Mouse (Mus musculus) lung, adult 18-20 months (tissue): ENCODE measurements around the gene Irx2.

Experiments used
- DNase-seq, 2 experiments: peaks; one replicate each; pipeline ENCODE4 v3.0.0; 2022; ENCODE audit warnings: mixed read lengths in 2 of 2

The Irx2 gene

GRCm38 (mm10) chr13:72628462-72628916, at the start of gene Irx2:
Gene Irx2 (plus strand): TSS chr13:72628820.
- peak; percentile 93 to 94 for DNase-seq

- DNase-seq = no peak
Observed at GRCm38 (mm10) chr13:72581276-72581675, 47.3 kb upstream of the Irx2 start.

- no peak for DNase-seq
Observed at GRCm38 (mm10) chr13:72592526-72592925, 36.1 kb upstream of the Irx2 start.

- peak in 1 of 2 experiments; percentile 10 for DNase-seq
Observed at GRCm38 (mm10) chr13:72593310-72593709, 35.3 kb upstream of the Irx2 start.

- DNase-seq = peak; percentile 27 to 63
Observed at GRCm38 (mm10) chr13:72593710-72594111, 34.9 kb upstream of the Irx2 start.

GRCm38 (mm10) chr13:72599254-72599653, 29.4 kb upstream of the Irx2 start:
- peak in 1 of 2 experiments; percentile 13 for DNase-seq

- no peak for DNase-seq
Observed at GRCm38 (mm10) chr13:72608706-72609105, 19.9 kb upstream of the Irx2 start.

GRCm38 (mm10) chr13:72610277-72610676, 18.3 kb upstream of the Irx2 start:
- no peak for DNase-seq

GRCm38 (mm10) chr13:72623926-72624846, 4.4 kb upstream of the Irx2 start:
- peak in 1 of 2 experiments; percentile 51 for DNase-seq

GRCm38 (mm10) chr13:72624847-72625170, 3.8 kb upstream of the Irx2 start:
- no peak for DNase-seq

- peak in 1 of 2 experiments; percentile 57 for DNase-seq
Observed at GRCm38 (mm10) chr13:72625236-72625950, 3.2 kb upstream of the Irx2 start.

GRCm38 (mm10) chr13:72627391-72628321, 964 bp upstream of the Irx2 start:
- DNase-seq = peak; percentile 79 to 85

- no peak for DNase-seq
Observed at GRCm38 (mm10) chr13:72628935-72629631, 463 bp downstream of the Irx2 start.

GRCm38 (mm10) chr13:72629806-72630205, 1.2 kb downstream of the Irx2 start:
- DNase-seq = no peak

GRCm38 (mm10) chr13:72630501-72631372, 2.1 kb downstream of the Irx2 start:
- DNase-seq = no peak

GRCm38 (mm10) chr13:72631373-72632021, 2.9 kb downstream of the Irx2 start:
- DNase-seq = no peak

GRCm38 (mm10) chr13:72632361-72632760, 3.7 kb downstream of the Irx2 start:
- no peak for DNase-seq

GRCm38 (mm10) chr13:72633097-72633496, 4.5 kb downstream of the Irx2 start:
- no peak for DNase-seq

- no peak for DNase-seq
Observed at GRCm38 (mm10) chr13:72634752-72635315, 6.2 kb downstream of the Irx2 start.

GRCm38 (mm10) chr13:72636331-72636851, 7.8 kb downstream of the Irx2 start:
- peak in 1 of 2 experiments; percentile 35 for DNase-seq
